Mouse (Mus musculus) gastrocnemius, postnatal 10 days (tissue): ENCODE results near the gene Tmx1. TPM values are rescaled to one million over a fixed set of nuclear protein-coding genes. Genes with fewer than 3 reads are reported as not detected.

Experiments used
- DNase-seq: peaks from one replicate; pipeline ENCODE4 v3.0.0; 2021; ENCODE audit warnings: mixed read lengths
- total RNA-seq, 2 experiments: library from RNA; stranded (reverse); gene quantifications; 2 replicates each; pipeline ENCODE4 v1.2.3; 2021

Tmx1 gene
- total RNA-seq, 2 experiments from 2014 or later: 13.1 to 16.1 TPM

GRCm38 (mm10) chr12:70486716-70487480 lies 34.0 kb downstream of the Tmx1 start:
- DNase-seq: no peak

DNA sequence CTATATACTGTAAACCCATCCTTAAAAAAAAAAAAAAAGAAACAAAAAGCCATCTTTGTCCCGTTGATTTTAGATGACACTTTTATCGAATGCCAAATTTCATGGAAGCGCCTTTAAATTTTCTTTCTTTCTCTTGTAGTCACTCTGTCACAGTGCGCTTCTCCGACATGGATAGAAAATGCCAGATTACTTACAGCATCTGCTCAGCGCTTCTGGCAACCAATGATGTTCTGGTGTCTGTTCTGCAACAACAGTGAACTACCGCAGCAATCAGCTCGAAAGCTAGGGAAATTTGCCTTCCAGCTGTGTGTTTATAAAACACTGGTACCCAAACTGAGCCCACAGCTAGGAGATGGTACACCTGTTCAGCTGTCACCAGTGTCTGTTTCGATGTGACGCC lies 39.5 kb downstream of the Tmx1 start:
- DNase-seq: no peak

- peak; percentile 24 for DNase-seq
Measured at GRCm38 (mm10) chr12:70494494-70495281, 41.8 kb downstream of the Tmx1 start.

GRCm38 (mm10) chr12:70495282-70495922 lies 42.5 kb downstream of the Tmx1 start:
- DNase-seq: no peak

GRCm38 (mm10) chr12:70498091-70498490 lies 45.2 kb downstream of the Tmx1 start:
- DNase-seq: no peak

DNA sequence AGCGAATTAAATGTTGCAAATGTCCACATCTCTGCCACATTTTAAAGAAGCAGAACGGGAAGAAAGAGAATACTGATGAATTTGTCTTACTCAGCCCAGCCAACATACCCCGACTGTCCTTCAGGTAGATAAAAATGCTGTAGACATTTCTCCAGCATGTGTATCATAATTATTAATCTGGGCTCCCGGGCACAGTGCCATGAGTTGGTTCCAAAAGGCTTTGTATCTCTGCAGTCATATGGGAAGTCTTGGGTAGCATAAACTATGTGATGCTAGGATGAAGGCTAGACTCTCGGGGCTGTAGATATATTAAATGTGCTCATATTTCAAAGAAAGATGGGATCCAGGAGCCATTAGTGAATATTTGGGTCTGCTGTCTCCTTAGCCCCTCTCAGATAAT lies 53.1 kb downstream of the Tmx1 start:
- no peak for DNase-seq

DNA sequence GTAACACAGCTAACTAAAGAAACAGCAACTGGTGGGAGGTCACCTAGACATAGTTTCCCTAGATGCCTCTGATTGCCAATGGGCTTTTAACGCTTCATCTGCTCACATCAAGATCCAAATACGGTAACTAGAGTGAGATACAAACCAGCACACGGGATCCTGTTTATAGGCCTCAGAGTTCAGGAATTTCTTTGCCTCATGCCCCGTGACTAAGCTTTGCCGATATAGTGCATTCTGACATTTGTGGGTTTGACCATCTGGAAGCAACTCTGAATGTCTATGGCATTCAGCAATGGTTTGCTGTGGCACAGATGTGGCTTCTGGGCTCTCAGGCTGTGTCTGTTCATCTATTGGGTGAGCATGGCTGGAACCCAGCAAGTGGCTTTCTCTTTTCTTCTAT lies 59.1 kb downstream of the Tmx1 start:
- DNase-seq: no peak

DNA sequence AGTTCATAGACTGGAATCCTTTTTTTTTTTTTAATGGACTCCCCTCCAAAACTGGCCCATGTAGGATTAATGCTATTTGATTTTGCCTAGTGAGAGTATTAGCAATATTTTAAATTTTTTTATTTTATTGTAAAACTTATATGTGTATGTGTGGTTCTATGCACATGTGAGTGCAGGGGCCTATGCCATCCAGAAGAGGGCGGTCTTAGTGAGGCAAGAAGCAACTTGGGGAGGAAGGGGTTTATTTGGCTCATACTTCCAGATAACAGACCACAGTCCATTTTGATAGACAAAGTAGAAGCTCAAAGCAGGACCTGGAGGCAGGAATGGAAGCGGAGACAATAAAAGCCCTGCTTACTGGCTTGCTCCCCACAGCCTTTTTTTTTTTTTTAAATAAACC lies 59.5 kb downstream of the Tmx1 start:
- DNase-seq: no peak

Other genes starting within 250 kb of the Tmx1 start
- 1 to 10 TPM; 3.3 to 5.5 TPM for gene Pygl, start 221.6 kb upstream of the Tmx1 start, total RNA-seq
- gene Trim9, start 105.5 kb upstream of the Tmx1 start, total RNA-seq: under 1 TPM; 0.54 to 0.59 TPM